Mouse (Mus musculus) bone marrow, adult 2 months (tissue): ENCODE measurements around the gene Miga2. TPM values are rescaled to one million over a fixed set of nuclear protein-coding genes. Genes with fewer than 3 reads are reported as not detected.

Source experiments
- H3K27ac ChIP-seq: fragments of 200-500 bp; 2 replicates; pipeline ENCODE4 v1.5.1; 2012; ENCODE audit warnings: low read depth, mild to moderate bottlenecking, control low read depth, inconsistent platforms, low read length; ENCODE audit not compliant: control insufficient read depth, poor library complexity, insufficient read depth
- H3K4me1 ChIP-seq: fragments of 200-500 bp; 2 replicates; pipeline ENCODE4 v1.6.1; 2011; ENCODE audit warnings: low read length; ENCODE audit not compliant: control insufficient read depth, insufficient read depth
- H3K4me3 ChIP-seq: fragments of 200-500 bp; replicated peaks from 2 replicates; pipeline ENCODE3; 2011; ENCODE audit warnings: mild to moderate bottlenecking, low read depth, low read length, control low read depth; ENCODE audit not compliant: control insufficient read depth
- CTCF ChIP-seq: fragments of 200-500 bp; IDR thresholded peaks from 2 replicates; pipeline ENCODE4 v1.5.1; 2011; ENCODE audit warnings: low read length, control low read depth; ENCODE audit not compliant: control insufficient read depth, insufficient read depth
- POLR2A ChIP-seq: fragments of 200-500 bp; IDR thresholded peaks from 2 replicates; pipeline ENCODE4 v1.6.1; 2011; ENCODE audit warnings: low read depth, mild to moderate bottlenecking, control low read depth, low read length, borderline replicate concordance; ENCODE audit not compliant: control insufficient read depth
- WGBS: fragments of 180-500 bp; shearing (Covaris S2); methylation state at CpG from one replicate; pipeline ENCODE4 v1.1.7; 2018; 5-methylcytosine and 5-hydroxymethylcytosine counted together
- polyA plus RNA-seq: library from polyadenylated mRNA; stranded (reverse); fragments of >200 nt; gene quantifications from 2 replicates; pipeline ENCODE4 v1.2.4, GENCODE M21; 2011; ENCODE audit warnings: low replicate concordance; ENCODE audit not compliant: missing spikeins, insufficient read depth, insufficient read length

Gene Miga2
- polyA plus RNA-seq, 1 experiment = 8.5 TPM

DNA sequence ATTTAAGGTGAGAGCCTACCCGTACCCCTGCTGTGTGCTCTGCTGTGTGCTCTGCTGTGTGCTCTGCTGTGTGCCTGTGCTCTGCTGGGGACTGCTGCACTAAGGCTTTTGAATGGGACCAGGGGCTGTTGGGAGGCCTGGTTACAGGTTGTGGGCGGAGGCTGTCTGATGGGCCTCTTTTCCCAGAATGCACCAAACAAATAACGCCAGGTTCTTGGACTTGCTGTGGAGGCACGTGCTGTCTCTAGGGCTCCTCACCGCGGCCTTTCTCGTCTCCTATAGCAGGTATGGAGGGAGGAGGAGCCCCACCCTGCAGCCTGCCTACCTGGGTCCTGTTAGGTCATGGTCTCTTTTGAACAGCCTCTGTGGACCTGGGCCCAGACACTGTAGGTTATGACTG is 32.2 kb downstream of the Miga2 start:
- Histone ChIP-seq H3K4me1 (peaks cover 2% of the 10 kb centered on the region; the same call in 1 of the 2 replicates), H3K27ac (no peak overlapping the region), H3K4me3 (no peak overlapping the region)
- no peak for TF ChIP-seq POLR2A
- TF ChIP-seq CTCF = no peak
- 91% methylated on average over 7 of the region's 7 CpGs for WGBS

DNA sequence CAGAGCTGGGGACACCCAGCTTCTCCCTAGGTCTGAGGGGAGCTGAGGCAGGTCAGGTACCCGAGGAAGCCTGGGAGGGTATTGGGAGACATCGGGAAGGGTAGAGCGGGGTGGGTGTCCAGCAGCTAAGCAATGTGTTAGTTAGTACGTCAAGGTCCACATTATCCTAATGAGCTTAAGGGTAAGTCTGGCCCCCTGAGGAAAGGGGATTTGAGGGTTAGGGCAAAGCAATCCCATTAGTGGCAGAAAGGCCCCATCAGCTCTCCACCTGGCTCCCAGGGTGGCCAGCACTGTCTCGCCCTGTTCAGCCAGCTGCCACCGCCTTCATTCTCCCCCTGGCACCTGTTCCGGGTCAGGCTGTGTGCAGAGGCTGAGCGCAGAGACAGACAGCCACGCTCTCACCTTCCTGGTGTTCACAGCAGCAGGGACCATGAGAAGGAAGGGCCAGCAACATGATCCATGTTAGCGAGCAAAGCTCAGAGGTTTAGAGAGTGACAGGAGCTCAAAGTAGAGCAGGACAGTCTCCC is 34.0 kb downstream of the Miga2 start:
- Histone ChIP-seq H3K4me3 (no peak overlapping the region), H3K4me1 (peaks cover 2% of the 10 kb centered on the region; the same call in 1 of the 2 replicates), H3K27ac (no peak overlapping the region)
- TF ChIP-seq CTCF (no peak), POLR2A (no peak)
- 91% methylated on average over 10 of the region's 10 CpGs for WGBS

DNA sequence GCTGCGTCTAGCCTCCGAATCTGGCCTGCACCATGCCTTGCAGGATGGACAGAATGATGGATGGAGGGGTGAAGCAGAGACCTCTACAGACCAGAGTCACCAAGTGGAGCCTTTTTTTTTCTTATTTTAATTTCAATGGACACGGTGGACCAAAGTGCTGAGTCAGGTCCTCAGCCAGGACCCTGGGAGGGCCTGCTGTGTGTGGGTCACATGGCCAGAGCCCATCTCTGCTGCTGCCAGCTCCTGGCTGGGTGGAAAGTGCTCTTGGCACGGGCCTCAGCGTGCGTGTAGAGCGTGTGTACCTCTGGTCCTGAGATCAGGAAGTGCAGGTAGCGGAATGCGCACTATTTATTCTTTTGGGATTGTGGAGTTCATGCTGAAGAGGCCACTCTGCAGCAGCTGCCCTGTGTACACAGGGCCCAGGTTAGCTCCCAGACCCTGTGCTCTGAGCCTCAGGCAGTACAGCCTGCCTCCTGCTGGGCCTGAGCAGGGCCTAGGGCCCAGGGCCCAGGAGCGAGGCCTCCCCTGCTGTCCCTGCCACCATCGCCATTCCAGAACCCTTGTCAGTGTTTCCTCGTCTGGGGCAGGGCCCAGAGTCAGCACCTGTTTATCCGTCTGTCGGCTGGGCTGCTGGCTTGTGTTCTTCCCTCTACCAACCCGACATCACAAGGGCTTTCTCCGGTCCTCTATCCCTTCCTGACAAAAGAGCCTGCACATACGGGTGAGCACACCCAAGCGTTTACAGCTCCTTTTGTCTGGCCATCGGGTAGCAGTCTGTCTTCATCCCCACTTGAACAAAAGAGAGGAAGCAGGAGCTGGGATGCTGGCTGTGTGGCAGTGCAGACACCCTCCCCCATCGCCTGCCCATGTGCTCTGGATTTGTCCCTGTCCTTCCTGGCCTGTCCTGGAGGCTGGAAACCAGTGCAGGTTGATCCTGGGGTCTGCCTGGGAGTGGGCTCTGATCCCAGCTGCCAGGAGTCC is 35.4 kb downstream of the Miga2 start:
- H3K4me1 ChIP-seq = no peaks in the 10 kb centered on the region
- WGBS = 88% methylated on average over 20 of the region's 20 CpGs

GRCm38 (mm10) chr2:30401581-30401980 is 37.5 kb downstream of the Miga2 start:
- no peak overlapping the region for H3K4me3 ChIP-seq
- TF ChIP-seq CTCF (no peak), POLR2A (no peak)
- H3K4me1 ChIP-seq = no peaks in the 10 kb centered on the region
- H3K27ac ChIP-seq = no peak overlapping the region
- WGBS = 86% methylated on average over 1 of the region's 1 CpGs

More for the DNA sequence above, 35.4 kb downstream of the Miga2 start:
- Histone ChIP-seq H3K4me3 (no peak overlapping the region), H3K27ac (no peak overlapping the region)
- TF ChIP-seq CTCF (no peak), POLR2A (no peak)

DNA sequence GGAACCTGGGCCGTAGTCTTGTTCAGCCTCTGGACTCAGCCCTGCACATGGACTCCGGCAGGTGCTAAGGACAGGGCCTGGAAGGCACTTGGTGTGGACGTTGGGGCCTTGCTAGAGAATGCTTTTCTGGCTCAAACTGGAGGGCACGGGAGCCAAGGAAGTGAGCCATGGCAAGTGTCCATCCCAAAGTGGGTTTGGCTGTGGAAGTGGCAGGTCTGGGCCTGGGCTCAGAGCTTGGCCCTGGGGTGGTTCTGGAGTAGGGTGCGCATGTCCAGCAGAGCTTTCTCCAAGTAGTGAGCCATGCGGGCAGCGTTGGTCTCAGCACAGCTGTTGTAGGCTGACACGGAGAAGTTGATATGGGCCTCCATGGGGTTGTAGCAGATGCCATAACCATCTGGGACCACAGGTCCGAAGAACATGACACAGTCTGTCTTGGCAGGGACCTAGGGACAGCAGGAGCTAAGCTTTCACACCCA is 38.4 kb downstream of the Miga2 start:
- TF ChIP-seq CTCF = no peak
- no peak for TF ChIP-seq POLR2A
- no peak overlapping the region for H3K27ac ChIP-seq
- 92% methylated on average over 9 of the region's 9 CpGs for WGBS

GRCm38 (mm10) chr2:30402843-30403242 is 38.8 kb downstream of the Miga2 start:
- Histone ChIP-seq H3K27ac (no peak overlapping the region), H3K4me1 (peaks cover 2% of the 10 kb centered on the region; the same call in 1 of the 2 replicates), H3K4me3 (no peak overlapping the region)
- TF ChIP-seq CTCF = no peak
- TF ChIP-seq POLR2A = no peak
- 73% methylated on average over 2 of the region's 2 CpGs for WGBS

More for the DNA sequence above, 38.4 kb downstream of the Miga2 start:
- Histone ChIP-seq H3K4me1 (peaks cover 2% of the 10 kb centered on the region; the same call in 1 of the 2 replicates), H3K4me3 (no peak overlapping the region)

DNA sequence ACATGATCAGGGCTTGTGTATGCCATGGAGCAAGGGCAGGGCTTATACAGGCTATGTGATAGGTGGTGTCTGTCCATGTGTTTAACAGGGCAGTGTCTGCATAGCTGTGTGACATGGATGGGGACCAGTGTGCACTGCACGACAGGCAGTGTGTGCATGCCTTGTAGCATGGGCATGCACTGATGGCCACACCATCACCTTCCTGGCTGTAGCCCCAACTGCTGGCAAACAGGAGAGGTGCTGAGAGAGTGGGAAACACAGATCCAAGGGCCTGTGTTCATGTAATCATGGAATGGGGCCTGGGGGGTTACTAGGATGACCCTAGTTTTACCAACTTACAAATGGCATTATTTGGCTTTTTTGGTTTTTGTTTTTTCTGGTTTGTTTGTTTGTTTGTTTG is 39.8 kb downstream of the Miga2 start:
- Histone ChIP-seq H3K4me1 (peaks cover 2% of the 10 kb centered on the region; the same call in 1 of the 2 replicates), H3K27ac (no peak overlapping the region), H3K4me3 (no peak overlapping the region)
- no peak for TF ChIP-seq POLR2A
- TF ChIP-seq CTCF = no peak
- WGBS = 78% methylated on average over 1 of the region's 1 CpGs

DNA sequence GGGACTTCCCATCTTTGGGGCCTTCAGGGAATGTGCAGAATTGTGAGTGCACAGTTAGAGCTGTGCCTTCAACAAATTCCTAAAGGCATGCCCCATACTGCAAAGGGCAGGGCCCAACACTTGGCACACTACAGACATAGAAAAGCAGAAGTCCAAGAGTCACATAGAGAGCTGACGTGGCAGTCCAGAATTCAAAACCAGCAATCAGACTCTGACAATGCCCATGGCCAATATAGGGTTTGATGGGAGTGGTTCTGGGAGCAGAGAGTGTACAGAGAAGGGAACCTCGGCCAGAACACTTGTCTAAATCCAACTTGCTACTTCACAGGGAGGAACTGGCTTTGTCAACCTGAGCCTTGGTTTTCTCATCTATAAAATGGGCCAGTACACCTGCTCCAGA is 43.2 kb downstream of the Miga2 start:
- Histone ChIP-seq H3K4me1 (peaks cover 2% of the 10 kb centered on the region; the same call in 1 of the 2 replicates), H3K27ac (no peak overlapping the region), H3K4me3 (no peak overlapping the region)
- TF ChIP-seq CTCF (no peak), POLR2A (no peak)
- WGBS = 60% methylated on average over 2 of the region's 2 CpGs
